Mouse (Mus musculus): ENCODE results near the gene Pbx2.

DNA sequence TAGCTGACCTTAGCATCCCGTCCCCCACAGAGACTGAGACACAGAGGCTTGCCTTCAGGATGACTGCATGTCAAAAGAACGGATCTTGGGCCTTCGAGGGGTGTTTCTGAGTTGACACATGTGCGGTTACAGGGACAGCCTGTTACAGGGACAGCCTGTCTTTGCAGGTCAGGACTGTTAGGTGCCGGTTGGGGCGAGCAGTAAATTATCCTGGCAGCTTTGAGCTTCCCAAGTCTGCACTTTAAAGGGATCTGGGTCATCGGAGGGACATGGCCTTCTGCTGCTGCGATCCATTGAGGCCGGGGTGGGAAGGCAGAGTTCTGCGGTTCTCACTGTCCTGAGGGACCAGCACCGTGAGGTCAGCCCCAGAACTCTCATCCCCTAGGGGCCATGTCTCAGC lies 33.7 kb upstream of the Pbx2 start:
- TF ChIP-seq EP300 (IDR thresholded peaks at IDR 0.05; ENCODE audit: insufficient read depth, low read depth, low read length) (no peak), CTCF (IDR thresholded peaks at IDR 0.05; ENCODE audit: low read depth, low read length) (no peak), POLR2A (IDR thresholded peaks at IDR 0.05; ENCODE audit: insufficient read depth, low read length) (no peak)
